Mouse (Mus musculus) adrenal gland, postnatal 36 days (tissue): ENCODE results near the gene Scgb1a1. TPM values are rescaled to one million over a fixed set of nuclear protein-coding genes. Genes with fewer than 3 reads are reported as not detected.
"Not testable (repeated sequence)": the region's sequence is repeated elsewhere in the genome, so short reads cannot be mapped to it uniquely, and the experiment has no call there.

Source experiments
- DNase-seq, 2 experiments: peaks; one replicate each; pipeline ENCODE4 v3.0.0; 2021; ENCODE audit warnings: mixed read lengths in 1 of 2
- total RNA-seq, 2 experiments: library from RNA; stranded (reverse); gene quantifications; 2 replicates each; pipeline ENCODE4 v1.2.3; 2021

Scgb1a1 gene
- total RNA-seq, 2 experiments from 2014 or later = not detected

- no peak for DNase-seq
Observed at GRCm38 (mm10) chr19:9065621-9066561, 21.9 kb downstream of the Scgb1a1 start.

- DNase-seq = no peak
Observed at GRCm38 (mm10) chr19:9063831-9064230, 23.9 kb downstream of the Scgb1a1 start.

- peak; percentile 37 to 55 for DNase-seq
Observed at GRCm38 (mm10) chr19:9062822-9063221, 24.9 kb downstream of the Scgb1a1 start.

- DNase-seq = peak; percentile 87 to 91
Observed at GRCm38 (mm10) chr19:9061221-9061893, 26.4 kb downstream of the Scgb1a1 start.

GRCm38 (mm10) chr19:9060103-9060502 is 27.7 kb downstream of the Scgb1a1 start:
- DNase-seq = no peak

GRCm38 (mm10) chr19:9059391-9059790 is 28.4 kb downstream of the Scgb1a1 start:
- peak in 1 of 2 experiments; percentile 33 for DNase-seq

GRCm38 (mm10) chr19:9058944-9059343 is 28.8 kb downstream of the Scgb1a1 start:
- no peak for DNase-seq

- no peak for DNase-seq
Observed at GRCm38 (mm10) chr19:9058331-9058884, 29.4 kb downstream of the Scgb1a1 start.

GRCm38 (mm10) chr19:9057679-9058078 is 30.1 kb downstream of the Scgb1a1 start:
- DNase-seq = no peak

GRCm38 (mm10) chr19:9055703-9056355 is 31.9 kb downstream of the Scgb1a1 start:
- DNase-seq = no peak

- no peak for DNase-seq
Observed at GRCm38 (mm10) chr19:9055153-9055552, 32.6 kb downstream of the Scgb1a1 start.

GRCm38 (mm10) chr19:9052803-9053431 is 34.8 kb downstream of the Scgb1a1 start:
- peak; percentile 85 to 87 for DNase-seq

- not testable (repeated sequence) for DNase-seq
Observed at GRCm38 (mm10) chr19:9051985-9052384, 35.8 kb downstream of the Scgb1a1 start.

GRCm38 (mm10) chr19:9050294-9051229 is 37.2 kb downstream of the Scgb1a1 start:
- DNase-seq = no peak

- peak in 1 of 2 experiments; percentile 50 for DNase-seq
Observed at GRCm38 (mm10) chr19:9048981-9049687, 38.6 kb downstream of the Scgb1a1 start.

- DNase-seq = no peak
Observed at GRCm38 (mm10) chr19:9047946-9048387, 39.8 kb downstream of the Scgb1a1 start.

- DNase-seq = no peak
Observed at GRCm38 (mm10) chr19:9047207-9047945, 40.4 kb downstream of the Scgb1a1 start.

- DNase-seq = no peak
Observed at GRCm38 (mm10) chr19:9044291-9044690, 43.5 kb downstream of the Scgb1a1 start.

GRCm38 (mm10) chr19:9043123-9043522 is 44.6 kb downstream of the Scgb1a1 start:
- no peak for DNase-seq
